19 mouse cellular contexts compared by ENCODE assay signal in the genomic region with DNA sequence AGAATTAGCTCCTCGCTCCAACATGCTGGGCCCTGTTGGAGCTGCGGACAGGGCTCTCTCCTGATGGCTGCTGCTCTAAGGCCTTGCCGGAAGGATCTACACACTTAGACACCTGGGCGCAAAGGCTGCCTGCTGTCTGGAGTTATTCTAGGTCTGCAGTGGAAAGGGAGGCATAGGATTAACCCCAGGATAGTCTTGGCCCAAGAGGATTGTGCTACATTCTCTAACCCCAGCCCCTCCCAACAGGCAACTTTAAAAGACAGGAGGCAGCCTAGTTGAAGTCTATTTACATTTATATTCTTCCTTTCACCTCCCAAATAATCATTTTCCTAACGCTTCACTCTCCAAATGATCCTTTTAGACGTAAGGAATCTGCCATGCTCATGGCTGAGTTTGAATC.
"Had no signal": no experiment of that assay in that cellular context is flagged by ENCODE, and none has a peak within 500 bp of the region (broad histone marks: within the 10 kb centered on the region; RNA-seq: fewer than 3 reads in every experiment).

No protein-coding gene starts in this region.

- H3K4me2 ChIP-seq: lung, embryonic 14.5 days; midbrain, embryonic 13.5 days; midbrain, embryonic 15.5 days; neural tube, embryonic 13.5 days; neural tube, embryonic 15.5 days; stomach, embryonic 15.5 days had no signal

- H3K9ac ChIP-seq: liver, embryonic 14.5 days; lung, embryonic 14.5 days; midbrain, embryonic 13.5 days; midbrain, embryonic 15.5 days; neural tube, embryonic 13.5 days; neural tube, embryonic 15.5 days; stomach, embryonic 15.5 days had no signal

- ATAC-seq: midbrain, embryonic 13.5 days; midbrain, embryonic 15.5 days had no signal

- H3K4me3 ChIP-seq: midbrain, embryonic 10.5 days; midbrain, embryonic 13.5 days; midbrain, embryonic 15.5 days; myocyte; neural tube, embryonic 13.5 days; neural tube, embryonic 15.5 days; stomach, embryonic 15.5 days had no signal

- H3K27ac ChIP-seq: liver, embryonic 14.5 days; midbrain, embryonic 10.5 days; midbrain, embryonic 13.5 days; midbrain, embryonic 15.5 days; neural tube, embryonic 13.5 days; neural tube, embryonic 15.5 days; stomach, embryonic 15.5 days; stomach, postnatal 0 days had no signal

- DNase-seq: lung, adult 18-20 months; lung, embryonic 14.5 days; lung, postnatal 10 days; lung, postnatal 4 days; right cerebral cortex, adult 18-20 months; right cerebral cortex, postnatal 25 days; right cerebral cortex, postnatal 4 days; thymus, adult 2 months; thymus, postnatal 25 days; thymus, postnatal 4 days had no signal

- H3K9me3 ChIP-seq: midbrain, embryonic 10.5 days; midbrain, embryonic 13.5 days; midbrain, embryonic 15.5 days; neural tube, embryonic 13.5 days; neural tube, embryonic 15.5 days; stomach, embryonic 15.5 days had no signal

- H3K36me3 ChIP-seq: midbrain, embryonic 10.5 days; midbrain, embryonic 13.5 days; midbrain, embryonic 15.5 days; neural tube, embryonic 13.5 days; neural tube, embryonic 15.5 days; stomach, embryonic 15.5 days had no signal

- H3K4me1 ChIP-seq: midbrain, embryonic 13.5 days; midbrain, embryonic 15.5 days; neural tube, embryonic 13.5 days; neural tube, embryonic 15.5 days; stomach, embryonic 15.5 days had no signal

- H3K27me3 ChIP-seq: midbrain, embryonic 15.5 days; neural tube, embryonic 13.5 days; neural tube, embryonic 15.5 days; stomach, embryonic 15.5 days had no signal
